In genomic region chr1:73149926-73150325, GRCm38 (mm10) we compare ENCODE assay signal across 22 mouse cellular contexts.
DNase-seq lines count a peak whose midpoint lies in the region; ATAC-seq lines count a peak whose summit lies in the region.
"Had no signal": no experiment of that assay in that cellular context is flagged by ENCODE, and none has a peak within 500 bp of the region (broad histone marks: within the 10 kb centered on the region; RNA-seq: fewer than 3 reads in every experiment).

No protein-coding gene starts in this region.

- H3K9me3 ChIP-seq in midbrain, embryonic 11.5 days (ENCODE audit: control insufficient read depth, low read length): no peaks in the 10 kb centered on the region
- no peaks in the 10 kb centered on the region for H3K9me3 ChIP-seq in midbrain, embryonic 16.5 days (replicated peaks; ENCODE audit: control insufficient read depth, low read length, poor library complexity, severe bottlenecking)
- H3K9me3 ChIP-seq: G1E had no signal

- no peak overlapping the region for H3K4me3 ChIP-seq in midbrain, embryonic 11.5 days (ENCODE audit: low read depth, low read length)
- H3K4me3 ChIP-seq in midbrain, embryonic 16.5 days (ENCODE audit: low read depth, low read length): no peak overlapping the region

- no peaks in the 10 kb centered on the region for H3K36me3 ChIP-seq in midbrain, embryonic 11.5 days (ENCODE audit: control insufficient read depth, insufficient read depth, low read length)
- H3K36me3 ChIP-seq in midbrain, embryonic 16.5 days (ENCODE audit: control insufficient read depth, insufficient read depth, low read length): no peaks in the 10 kb centered on the region
- H3K36me3 ChIP-seq: G1E had no signal

- H3K4me1 ChIP-seq in midbrain, embryonic 11.5 days (ENCODE audit: control insufficient read depth, insufficient read depth, low read length): no peaks in the 10 kb centered on the region
- no peaks in the 10 kb centered on the region for H3K4me1 ChIP-seq in midbrain, embryonic 16.5 days (ENCODE audit: control insufficient read depth, insufficient read depth, low read length)

- no peak overlapping the region for H3K27ac ChIP-seq in midbrain, embryonic 11.5 days (ENCODE audit: low read depth, low read length)
- H3K27ac ChIP-seq in midbrain, embryonic 16.5 days (ENCODE audit: low read length): no peak overlapping the region

- H3K9ac ChIP-seq in midbrain, embryonic 11.5 days (ENCODE audit: low read length): no peak overlapping the region
- H3K9ac ChIP-seq in midbrain, embryonic 16.5 days (ENCODE audit: low read depth, low read length): no peak overlapping the region

- no peak overlapping the region for H3K4me2 ChIP-seq in midbrain, embryonic 11.5 days
- H3K4me2 ChIP-seq in midbrain, embryonic 16.5 days (ENCODE audit: low read length): no peak overlapping the region

- no peaks in the 10 kb centered on the region for H3K27me3 ChIP-seq in midbrain, embryonic 11.5 days (ENCODE audit: control insufficient read depth, insufficient read depth, low read length)
- no peaks in the 10 kb centered on the region for H3K27me3 ChIP-seq in midbrain, embryonic 16.5 days (ENCODE audit: control insufficient read depth, insufficient read depth, low read depth, low read length)
- H3K27me3 ChIP-seq: Patski had no signal

- ATAC-seq in cerebellum, adult (ENCODE audit: insufficient number of reproducible peaks, low FRiP score, low TSS enrichment): no peak
- ATAC-seq in midbrain, embryonic 11.5 days (ENCODE audit: low FRiP score): no peak
- ATAC-seq in midbrain, embryonic 16.5 days: no peak
- ATAC-seq: activated CD4-positive, CD25-positive, alpha-beta regulatory T cell, adult 4 months; CD4-positive, CD25-positive, alpha-beta regulatory T cell, adult 4 months; Patski had no signal

- WGBS in midbrain, embryonic 11.5 days: 91% methylated on average over 4 of the region's 4 CpGs
- WGBS in midbrain, embryonic 16.5 days: 92% methylated on average over 4 of the region's 4 CpGs

- intact Hi-C loops in left cerebral cortex, postnatal 4 days (cut with DNase I): no loop called here

- DNase-seq in cerebellum, postnatal 10 days: peak; percentile 71 to 78
- DNase-seq in cerebellum, postnatal 14 days: peak; percentile 65 to 68
- no peak for DNase-seq in cerebellum, adult 18-20 months
- DNase-seq in left cerebral cortex, postnatal 4 days: peak; percentile 7
- no peak for DNase-seq in left cerebral cortex, adult 8-10 months (ENCODE audit: low spot score in 2 of 2)
- DNase-seq in midbrain, embryonic 11.5 days (ENCODE audit: low spot score, missing footprints): peak; percentile 26
- DNase-seq: adrenal gland, adult 2 months; adrenal gland, adult 8-10 months; adrenal gland, postnatal 10 days; adrenal gland, postnatal 14 days; adrenal gland, postnatal 25 days; adrenal gland, postnatal 36 days; B cell, adult 2 months; cerebellum, adult 11 months; cerebellum, adult 11-12 months; cerebellum, adult 2 months had no signal

Comparison
In these comparisons a context has a peak if more than half of its experiments do, and no peak if none do; other contexts are left out.
1. DNase-seq: peak in cerebellum, postnatal 10 days (2 of 2), cerebellum, postnatal 14 days (2 of 2), left cerebral cortex, postnatal 4 days (single experiment) and midbrain, embryonic 11.5 days (single experiment); none in cerebellum, adult 18-20 months (0 of 2) and left cerebral cortex, adult 8-10 months (0 of 2).